Mouse (Mus musculus) brain, embryonic 14.5 days (tissue): ENCODE data around the gene Pgam1.

Source experiments
- CTCF ChIP-seq: fragments of 200-500 bp; IDR thresholded peaks from 2 replicates; pipeline ENCODE4 v1.5.1; 2012; ENCODE audit warnings: inconsistent platforms, mild to moderate bottlenecking, moderate library complexity, borderline replicate concordance; ENCODE audit not compliant: insufficient read depth, insufficient read length; ENCODE audit errors: extremely low read depth
- POLR2A ChIP-seq: fragments of 200-500 bp; IDR thresholded peaks from 2 replicates; pipeline ENCODE4 v1.6.1; 2012; ENCODE audit warnings: mild to moderate bottlenecking, inconsistent platforms, borderline replicate concordance; ENCODE audit not compliant: poor library complexity, insufficient read depth, insufficient read length, severe bottlenecking; ENCODE audit errors: extremely low read depth

DNA sequence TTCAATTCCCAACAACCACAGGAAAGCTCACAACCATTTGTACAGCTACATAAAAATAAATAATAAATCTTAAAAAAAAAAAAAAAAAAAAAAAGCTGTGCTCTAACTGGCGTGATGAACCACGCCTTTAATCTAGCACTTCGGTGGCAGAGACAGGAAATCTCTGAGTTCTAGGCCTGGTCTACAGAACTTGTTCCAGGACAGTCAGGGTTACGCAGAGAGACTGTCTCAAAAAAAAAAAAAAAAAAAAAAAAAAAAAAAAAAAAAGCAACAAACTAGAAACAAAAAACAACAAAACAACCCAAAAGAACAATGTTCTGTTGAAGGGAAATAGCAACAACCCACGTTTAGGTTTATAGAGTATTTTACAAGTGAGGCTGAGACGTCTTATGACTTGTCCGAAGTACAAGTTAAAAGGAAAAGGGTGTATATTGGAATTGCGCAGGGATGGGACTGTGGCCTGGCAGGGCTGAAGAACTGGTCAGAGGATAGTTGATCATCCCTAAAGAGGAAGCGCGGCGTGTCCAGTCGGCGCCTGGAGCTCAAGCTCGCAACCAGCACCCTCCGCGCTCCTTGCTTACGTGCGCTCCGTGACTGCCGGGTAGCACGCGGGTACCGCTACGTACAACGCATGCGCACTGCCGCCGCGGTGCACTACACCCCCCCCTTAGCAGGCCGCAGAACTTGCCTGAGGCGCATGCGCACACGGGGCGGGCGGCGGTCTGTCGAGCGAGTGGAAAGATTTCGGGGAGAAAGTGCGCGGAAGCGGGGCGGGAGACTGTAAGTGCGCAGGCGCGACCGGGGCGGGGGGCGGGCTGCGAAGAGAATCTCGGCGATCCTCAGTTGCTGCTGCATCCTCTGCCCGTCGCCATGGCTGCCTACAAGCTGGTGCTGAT, at the start of gene Pgam1:
- TF ChIP-seq POLR2A (peak; percentile 54; the same call in 1 of the 2 replicates), CTCF (no peak)
